Mouse (Mus musculus): ENCODE results near the gene Mob3a. TPM values are rescaled to one million over a fixed set of nuclear protein-coding genes. Genes with fewer than 3 reads are reported as not detected.

The Mob3a gene
- polyA plus RNA-seq, 1 experiment from 2014 or later, result 61.4 TPM

- Histone ChIP-seq H3K4me2 (ENCODE audit: low read length) (no peak overlapping the region), H3K4me3 (ENCODE audit: low read depth, low read length) (no peak overlapping the region), H3K9ac (ENCODE audit: low read depth, low read length) (no peak overlapping the region), H3K9me3 (replicated peaks; ENCODE audit: control insufficient read depth, low read length, poor library complexity, severe bottlenecking) (no peaks in the 10 kb centered on the region), H3K36me3 (ENCODE audit: control insufficient read depth, insufficient read depth, low read length) (peaks cover 22% of the 10 kb centered on the region), H3K4me1 (ENCODE audit: control insufficient read depth, insufficient read depth, low read length) (no peaks in the 10 kb centered on the region), H3K27me3 (ENCODE audit: control insufficient read depth, insufficient read depth, low read depth, low read length) (no peaks in the 10 kb centered on the region), H3K27ac (ENCODE audit: low read length) (no peak overlapping the region)
- no peak for ATAC-seq
- 60% methylated on average over 6 of the region's 6 CpGs for WGBS
Measured at GRCm38 (mm10) chr10:80684214-80684613, 17.6 kb downstream of the Mob3a start.

GRCm38 (mm10) chr10:80683647-80684046 is 18.1 kb downstream of the Mob3a start:
- no peak overlapping the region for H3K4me3 ChIP-seq (ENCODE audit: low read depth, low read length)
- no peak overlapping the region for H3K9ac ChIP-seq (ENCODE audit: low read depth, low read length)
- no peak for ATAC-seq
- peaks cover 21% of the 10 kb centered on the region for H3K36me3 ChIP-seq (ENCODE audit: control insufficient read depth, insufficient read depth, low read length)
- no peaks in the 10 kb centered on the region for H3K9me3 ChIP-seq (replicated peaks; ENCODE audit: control insufficient read depth, low read length, poor library complexity, severe bottlenecking)
- 100% methylated on average over 1 of the region's 1 CpGs for WGBS
- H3K27ac ChIP-seq (ENCODE audit: low read length), result no peak overlapping the region
- no peaks in the 10 kb centered on the region for H3K27me3 ChIP-seq (ENCODE audit: control insufficient read depth, insufficient read depth, low read depth, low read length)
- H3K4me2 ChIP-seq (ENCODE audit: low read length), result no peak overlapping the region
- H3K4me1 ChIP-seq (ENCODE audit: control insufficient read depth, insufficient read depth, low read length), result no peaks in the 10 kb centered on the region

- H3K27ac ChIP-seq (ENCODE audit: low read length), result no peak overlapping the region
- no peak for ATAC-seq
- no peak overlapping the region for H3K9ac ChIP-seq (ENCODE audit: low read depth, low read length)
- H3K9me3 ChIP-seq (replicated peaks; ENCODE audit: control insufficient read depth, low read length, poor library complexity, severe bottlenecking), result no peaks in the 10 kb centered on the region
- no peaks in the 10 kb centered on the region for H3K27me3 ChIP-seq (ENCODE audit: control insufficient read depth, insufficient read depth, low read depth, low read length)
- peaks cover 14% of the 10 kb centered on the region for H3K36me3 ChIP-seq (ENCODE audit: control insufficient read depth, insufficient read depth, low read length)
- no peak overlapping the region for H3K4me3 ChIP-seq (ENCODE audit: low read depth, low read length)
- no peak overlapping the region for H3K4me2 ChIP-seq (ENCODE audit: low read length)
- peaks cover 14% of the 10 kb centered on the region for H3K4me1 ChIP-seq (ENCODE audit: control insufficient read depth, insufficient read depth, low read length)
- WGBS, result 95% methylated on average over 6 of the region's 6 CpGs
Measured at GRCm38 (mm10) chr10:80682003-80682402, 19.8 kb downstream of the Mob3a start.

- H3K4me2 ChIP-seq (ENCODE audit: low read length), result no peak overlapping the region
- H3K4me3 ChIP-seq (ENCODE audit: low read depth, low read length), result no peak overlapping the region
- 90% methylated on average over 2 of the region's 2 CpGs for WGBS
- peaks cover 17% of the 10 kb centered on the region for H3K4me1 ChIP-seq (ENCODE audit: control insufficient read depth, insufficient read depth, low read length)
- H3K9me3 ChIP-seq (replicated peaks; ENCODE audit: control insufficient read depth, low read length, poor library complexity, severe bottlenecking), result no peaks in the 10 kb centered on the region
- peaks cover 3% of the 10 kb centered on the region; the same call in 1 of the 2 replicates for H3K36me3 ChIP-seq (ENCODE audit: control insufficient read depth, insufficient read depth, low read length)
- no peak for ATAC-seq
- H3K27me3 ChIP-seq (ENCODE audit: control insufficient read depth, insufficient read depth, low read depth, low read length), result no peaks in the 10 kb centered on the region
- H3K27ac ChIP-seq (ENCODE audit: low read length), result no peak overlapping the region
- H3K9ac ChIP-seq (ENCODE audit: low read depth, low read length), result no peak overlapping the region
Measured at GRCm38 (mm10) chr10:80680260-80680696, 21.5 kb downstream of the Mob3a start.

GRCm38 (mm10) chr10:80679556-80680259 is 22.1 kb downstream of the Mob3a start:
- Histone ChIP-seq H3K9me3 (replicated peaks; ENCODE audit: control insufficient read depth, low read length, poor library complexity, severe bottlenecking) (no peaks in the 10 kb centered on the region), H3K4me2 (ENCODE audit: low read length) (no peak overlapping the region), H3K4me1 (ENCODE audit: control insufficient read depth, insufficient read depth, low read length) (peaks cover 23% of the 10 kb centered on the region), H3K27me3 (ENCODE audit: control insufficient read depth, insufficient read depth, low read depth, low read length) (no peaks in the 10 kb centered on the region), H3K36me3 (ENCODE audit: control insufficient read depth, insufficient read depth, low read length) (peaks cover 3% of the 10 kb centered on the region; the same call in 1 of the 2 replicates), H3K9ac (ENCODE audit: low read depth, low read length) (no peak overlapping the region), H3K27ac (ENCODE audit: low read length) (peak overlapping the region; percentile 10; the same call in 1 of the 2 replicates), H3K4me3 (ENCODE audit: low read depth, low read length) (no peak overlapping the region)
- WGBS, result 53% methylated on average over 9 of the region's 9 CpGs
- no peak for ATAC-seq

GRCm38 (mm10) chr10:80678601-80679377 is 23.0 kb downstream of the Mob3a start:
- ATAC-seq, result no peak
- Histone ChIP-seq H3K27me3 (ENCODE audit: control insufficient read depth, insufficient read depth, low read depth, low read length) (no peaks in the 10 kb centered on the region), H3K4me1 (ENCODE audit: control insufficient read depth, insufficient read depth, low read length) (peaks cover 32% of the 10 kb centered on the region), H3K27ac (ENCODE audit: low read length) (peak overlapping the region; percentile 96), H3K9me3 (replicated peaks; ENCODE audit: control insufficient read depth, low read length, poor library complexity, severe bottlenecking) (no peaks in the 10 kb centered on the region), H3K9ac (ENCODE audit: low read depth, low read length) (no peak overlapping the region), H3K4me3 (ENCODE audit: low read depth, low read length) (no peak overlapping the region), H3K36me3 (ENCODE audit: control insufficient read depth, insufficient read depth, low read length) (no peaks in the 10 kb centered on the region), H3K4me2 (ENCODE audit: low read length) (no peak overlapping the region)
- 56% methylated on average over 9 of the region's 10 CpGs for WGBS

- H3K36me3 ChIP-seq (ENCODE audit: control insufficient read depth, insufficient read depth, low read length), result no peaks in the 10 kb centered on the region
- H3K9me3 ChIP-seq (replicated peaks; ENCODE audit: control insufficient read depth, low read length, poor library complexity, severe bottlenecking), result no peaks in the 10 kb centered on the region
- peak within 1 kb of the TSS; percentile 96 for H3K27ac ChIP-seq (ENCODE audit: low read length)
- peaks cover 40% of the 10 kb centered on the region for H3K4me1 ChIP-seq (ENCODE audit: control insufficient read depth, insufficient read depth, low read length)
- H3K4me2 ChIP-seq (ENCODE audit: low read length), result peak within 1 kb of the TSS; percentile 85
- H3K27me3 ChIP-seq (ENCODE audit: control insufficient read depth, insufficient read depth, low read depth, low read length), result no peaks in the 10 kb centered on the region
- peak within 1 kb of the TSS; percentile 100 for H3K4me3 ChIP-seq (ENCODE audit: low read depth, low read length)
- WGBS, result 26% methylated on average over 8 of the region's 8 CpGs
- no peak for ATAC-seq
- peak within 1 kb of the TSS; percentile 84 for H3K9ac ChIP-seq (ENCODE audit: low read depth, low read length)
Measured at GRCm38 (mm10) chr10:80677942-80678436, 23.8 kb downstream of the Mob3a start, which contains the start of gene Mknk2. TSS of gene Mknk2 (minus strand) at chr10:80678112.

- Histone ChIP-seq H3K9me3 (replicated peaks; ENCODE audit: control insufficient read depth, low read length, poor library complexity, severe bottlenecking) (no peaks in the 10 kb centered on the region), H3K27me3 (ENCODE audit: control insufficient read depth, insufficient read depth, low read depth, low read length) (no peaks in the 10 kb centered on the region), H3K27ac (ENCODE audit: low read length) (peak overlapping the region; percentile 96), H3K4me1 (ENCODE audit: control insufficient read depth, insufficient read depth, low read length) (peaks cover 44% of the 10 kb centered on the region), H3K4me2 (ENCODE audit: low read length) (peak overlapping the region; percentile 85), H3K4me3 (ENCODE audit: low read depth, low read length) (peak overlapping the region; percentile 100), H3K36me3 (ENCODE audit: control insufficient read depth, insufficient read depth, low read length) (no peaks in the 10 kb centered on the region), H3K9ac (ENCODE audit: low read depth, low read length) (peak overlapping the region; percentile 84)
- 44% methylated on average over 9 of the region's 9 CpGs for WGBS
- ATAC-seq, result peak; percentile 8
Measured at GRCm38 (mm10) chr10:80677128-80677875, 24.5 kb downstream of the Mob3a start.
